Mouse (Mus musculus) megakaryocyte, embryonic 14.5 days (primary cell): ENCODE data around the gene Stoml1.

Experiments
- FLI1 ChIP-seq: IDR thresholded peaks from 2 replicates; pipeline ENCODE4 v1.6.1; 2012; ENCODE audit warnings: low read length, inconsistent platforms, mixed read lengths
- GATA1 ChIP-seq: IDR thresholded peaks from 3 replicates; pipeline ENCODE4 v1.6.1; 2012; ENCODE audit warnings: mixed read lengths, low read length, inconsistent platforms, borderline replicate concordance

DNA sequence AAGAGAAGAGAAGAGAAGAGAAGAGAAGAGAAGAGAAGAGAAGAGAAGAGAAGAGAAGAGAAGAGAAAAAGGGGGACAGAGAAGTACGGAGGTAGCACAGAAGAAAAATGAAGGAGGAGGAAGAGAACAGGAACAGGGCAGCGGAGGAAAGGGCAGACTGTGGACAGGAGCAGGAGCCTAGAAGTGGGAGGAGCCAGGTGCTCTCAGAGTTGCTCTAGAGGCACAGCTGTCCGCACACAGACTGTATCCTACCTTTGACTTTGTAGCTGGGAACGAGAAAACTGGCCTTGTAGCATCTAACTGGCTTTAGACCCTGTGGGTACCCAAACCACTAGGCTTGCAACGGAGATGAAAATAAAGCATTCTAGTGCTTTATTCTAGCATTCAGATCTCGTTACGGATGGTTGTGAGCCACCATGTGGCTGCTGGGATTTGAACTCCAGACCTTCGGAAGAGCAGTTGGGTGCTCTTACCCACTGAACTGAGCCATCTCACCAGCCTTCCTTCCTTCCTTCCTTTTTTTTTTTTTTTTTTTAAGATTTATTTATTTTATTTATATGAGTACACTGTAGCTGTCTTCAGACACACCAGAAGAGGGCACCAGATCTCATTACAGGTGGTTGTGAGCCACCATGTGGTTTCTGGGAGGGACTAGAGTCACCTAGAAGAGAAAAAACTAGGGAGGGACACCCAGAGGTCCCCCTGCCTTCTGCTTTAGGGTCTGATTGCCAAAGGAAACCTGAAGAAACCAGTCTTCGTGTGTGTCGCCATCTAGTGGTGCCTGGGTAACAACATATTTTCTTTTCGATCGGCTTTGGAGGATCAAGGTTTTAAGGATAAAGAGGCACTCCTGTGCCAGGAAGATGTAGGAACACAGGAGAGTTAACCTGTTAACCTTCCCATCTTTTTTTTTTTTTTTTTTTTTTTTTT, 15.7 kb downstream of the Stoml1 start:
- TF ChIP-seq GATA1 (no peak), FLI1 (no peak)
